Mouse (Mus musculus) mouse trophoblast stem cell (cell line): Measurements from ENCODE around the gene Fdx1l.
"Not testable (repeated sequence)": the region's sequence is repeated elsewhere in the genome, so short reads cannot be mapped to it uniquely, and the experiment has no call there.

Source experiments
- in situ Hi-C, 2 experiments: fragments of 300-500 bp; cut with MseI, MboI; formaldehyde crosslinking; loops; 2 replicates in 1 of 2; 3 replicates in 1 of 2; pipeline ENCODE4 v1.15.1; 2025

The Fdx1l gene

GRCm38 (mm10) chr9:21074173-21074572, 759 bp upstream of the Fdx1l start:
- in situ Hi-C loops = no loop called here

DNA sequence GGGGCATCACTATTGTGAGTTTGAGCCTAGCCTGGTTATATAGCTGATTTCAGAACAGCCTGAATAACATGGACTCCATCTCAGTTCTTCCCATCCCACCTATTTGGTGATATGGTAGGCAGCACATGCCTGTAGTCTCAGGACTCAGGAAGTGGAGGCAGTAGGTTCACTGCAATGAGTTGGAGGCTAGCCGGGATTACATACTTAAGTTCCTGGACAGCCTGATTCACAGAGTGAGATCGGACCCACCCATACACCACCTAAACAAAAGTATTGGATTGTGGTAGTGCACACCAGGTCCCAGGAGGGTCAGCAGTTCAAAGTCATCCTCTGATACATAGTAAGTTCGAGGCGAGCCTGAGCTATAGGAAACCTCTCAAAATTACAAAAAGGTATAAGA, 773 bp downstream of the Fdx1l start:
- in situ Hi-C loops = no loop called here

DNA sequence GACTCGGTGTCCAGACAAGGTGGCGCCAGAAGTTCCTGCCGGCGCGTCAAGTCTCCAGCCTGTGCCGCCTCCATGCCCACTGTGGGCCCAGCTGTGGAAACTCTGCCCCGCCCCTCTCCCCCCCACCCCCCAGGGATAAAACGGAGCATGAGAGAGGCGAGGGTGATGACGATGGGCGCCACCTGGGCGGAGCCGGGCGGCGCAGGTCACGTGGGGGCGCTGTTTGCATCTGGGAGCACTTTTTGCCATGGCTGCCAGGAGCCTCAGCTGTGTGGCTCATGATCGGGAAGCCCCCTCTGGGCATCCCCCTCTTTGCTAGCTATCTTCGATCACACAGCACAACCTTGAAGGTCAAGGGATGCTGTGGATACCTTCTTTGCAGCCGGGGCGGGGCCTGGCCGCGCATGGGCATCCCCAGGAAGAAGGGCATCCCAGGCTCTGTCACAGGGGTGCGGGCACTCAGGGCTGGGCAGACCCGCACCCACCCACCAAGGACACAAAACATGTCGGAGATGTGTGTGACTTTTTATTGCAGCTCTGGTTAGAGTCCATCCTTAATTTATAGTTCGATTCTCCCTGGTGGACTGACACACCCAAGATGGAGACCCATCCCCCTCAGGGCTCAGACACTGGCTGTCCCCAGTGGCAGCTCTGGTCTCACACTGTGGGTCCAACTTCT, 6.3 kb downstream of the Fdx1l start, which contains the start of gene Zglp1:
Gene Zglp1 (minus strand): TSS at position 88 of the 679 bp plus-strand sequence.
- in situ Hi-C loops = no loop called here

GRCm38 (mm10) chr9:21062928-21063327, 10.5 kb downstream of the Fdx1l start:
- in situ Hi-C loops = no loop called here

DNA sequence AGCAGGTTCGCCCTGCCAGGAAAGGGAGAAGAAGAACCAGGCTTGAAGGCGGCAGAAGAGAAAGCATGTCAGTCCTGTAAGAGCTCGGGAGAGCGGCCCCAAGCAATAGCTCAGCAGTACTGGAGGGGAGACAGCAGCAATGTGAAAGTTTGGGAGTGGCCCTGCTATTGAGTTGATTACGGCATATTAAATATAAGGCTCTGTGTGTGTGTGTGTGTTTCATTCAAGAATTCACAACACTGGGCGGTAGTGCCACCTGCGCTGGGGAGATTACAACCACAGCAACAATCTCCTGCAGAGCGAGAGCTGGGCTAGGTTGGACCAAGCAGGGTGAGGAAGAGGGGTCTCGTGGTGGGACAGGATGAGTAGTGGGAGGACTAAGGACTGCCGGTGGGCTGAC, 21.8 kb downstream of the Fdx1l start:
- in situ Hi-C loops = no loop called here

DNA sequence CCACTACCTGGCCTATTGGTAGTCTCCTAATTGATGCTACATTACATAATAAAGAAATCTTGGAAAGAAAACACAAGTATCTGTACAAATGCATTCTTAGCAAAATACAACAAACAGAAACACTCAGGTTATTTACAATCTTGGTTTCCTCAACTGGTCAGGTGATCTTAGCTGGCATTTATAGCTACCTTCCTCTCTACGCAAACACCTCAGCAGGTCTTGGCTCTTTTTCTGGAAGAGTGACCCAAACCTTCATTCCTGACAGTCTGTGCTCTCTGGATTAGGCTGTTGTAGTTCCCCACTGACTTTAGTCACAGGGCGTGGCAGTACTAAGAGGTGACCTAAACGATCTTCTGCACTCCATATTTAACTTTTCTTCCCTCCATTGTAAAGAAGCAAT, 28.2 kb downstream of the Fdx1l start:
- in situ Hi-C loops = no loop called here

DNA sequence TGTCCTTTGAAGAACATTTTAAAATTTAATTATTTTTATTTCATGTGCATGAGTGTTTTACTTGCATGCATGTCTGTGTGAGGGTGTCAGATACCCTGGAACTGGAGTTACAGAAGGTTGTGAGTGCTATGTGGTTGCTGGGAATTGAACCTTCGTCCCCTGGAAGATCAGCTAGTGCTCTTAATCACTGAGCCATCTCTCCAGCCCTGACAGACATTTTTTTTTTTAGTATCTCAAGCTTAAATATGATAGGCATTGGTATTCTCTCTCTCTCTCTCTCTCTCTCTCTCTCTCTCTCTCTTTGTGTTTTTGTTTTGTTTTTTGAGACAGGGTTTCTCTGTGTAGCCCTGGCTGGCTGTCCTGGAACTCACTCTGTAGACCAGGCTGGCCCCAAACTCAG, 28.6 kb downstream of the Fdx1l start:
- in situ Hi-C loops = not testable (repeated sequence)

GRCm38 (mm10) chr9:21043563-21043962, 29.9 kb downstream of the Fdx1l start:
- in situ Hi-C loops = no loop called here

- in situ Hi-C loops = no loop called here
Measured at GRCm38 (mm10) chr9:21041308-21041707, 32.1 kb downstream of the Fdx1l start.

GRCm38 (mm10) chr9:21039779-21040178, 33.6 kb downstream of the Fdx1l start:
- in situ Hi-C loops = no loop called here

DNA sequence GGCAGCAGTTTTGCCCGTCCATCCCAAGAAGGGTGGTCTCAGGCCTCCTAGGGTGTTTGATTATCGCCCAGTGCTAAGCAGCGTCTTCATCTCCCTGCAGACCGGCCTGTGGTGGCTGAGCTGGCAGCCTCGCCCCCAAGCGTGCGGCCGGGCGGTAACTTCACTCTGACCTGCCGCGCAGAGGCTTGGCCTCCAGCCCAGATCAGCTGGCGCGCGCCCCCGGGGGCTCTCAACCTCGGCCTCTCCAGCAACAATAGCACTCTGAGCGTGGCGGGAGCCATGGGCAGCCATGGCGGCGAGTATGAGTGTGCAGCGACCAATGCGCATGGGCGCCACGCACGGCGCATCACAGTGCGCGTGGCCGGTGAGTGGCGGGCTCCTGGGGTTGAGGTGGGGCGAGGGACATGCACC, 35.9 kb downstream of the Fdx1l start:
- in situ Hi-C loops = no loop called here

GRCm38 (mm10) chr9:21036666-21037065, 36.7 kb downstream of the Fdx1l start:
- in situ Hi-C loops = no loop called here

DNA sequence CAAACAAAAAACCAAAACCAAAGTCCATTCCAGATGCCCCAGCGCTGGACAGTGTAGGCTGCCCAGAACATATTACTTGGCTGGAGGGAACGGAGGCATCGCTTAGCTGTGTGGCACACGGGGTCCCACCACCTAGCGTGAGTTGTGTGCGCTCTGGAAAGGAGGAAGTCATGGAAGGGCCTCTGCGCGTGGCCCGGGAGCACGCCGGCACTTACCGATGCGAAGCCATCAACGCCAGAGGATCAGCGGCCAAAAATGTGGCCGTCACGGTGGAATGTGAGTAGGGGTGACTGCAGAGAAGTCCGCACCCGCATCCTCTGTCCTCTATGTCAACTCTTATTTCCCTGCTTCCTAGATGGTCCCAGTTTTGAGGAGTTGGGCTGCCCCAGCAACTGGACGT, 37.3 kb downstream of the Fdx1l start:
- in situ Hi-C loops = no loop called here

DNA sequence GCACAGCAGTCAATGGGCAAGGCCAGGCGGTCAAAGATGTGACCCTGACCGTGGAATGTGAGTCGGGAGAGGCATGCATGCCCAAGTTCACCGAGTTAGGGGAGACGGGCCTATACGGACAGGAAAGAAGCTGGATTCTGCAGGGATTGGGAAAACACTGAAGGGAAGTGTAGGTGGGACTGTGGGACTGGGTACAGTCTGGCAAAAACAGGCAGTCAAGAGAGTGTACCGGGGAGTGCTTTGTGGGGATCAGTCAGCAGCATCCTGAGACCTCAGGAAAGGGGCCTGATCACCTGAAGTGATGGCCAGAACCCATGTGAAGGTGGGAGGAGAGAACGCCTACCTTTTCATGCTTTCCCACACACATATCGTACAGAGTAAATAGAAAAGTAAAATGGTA, 37.8 kb downstream of the Fdx1l start:
- in situ Hi-C loops = no loop called here

GRCm38 (mm10) chr9:21034481-21035085, 38.8 kb downstream of the Fdx1l start:
- in situ Hi-C loops = no loop called here

- in situ Hi-C loops = no loop called here
Measured at GRCm38 (mm10) chr9:21033136-21033535, 40.3 kb downstream of the Fdx1l start.

DNA sequence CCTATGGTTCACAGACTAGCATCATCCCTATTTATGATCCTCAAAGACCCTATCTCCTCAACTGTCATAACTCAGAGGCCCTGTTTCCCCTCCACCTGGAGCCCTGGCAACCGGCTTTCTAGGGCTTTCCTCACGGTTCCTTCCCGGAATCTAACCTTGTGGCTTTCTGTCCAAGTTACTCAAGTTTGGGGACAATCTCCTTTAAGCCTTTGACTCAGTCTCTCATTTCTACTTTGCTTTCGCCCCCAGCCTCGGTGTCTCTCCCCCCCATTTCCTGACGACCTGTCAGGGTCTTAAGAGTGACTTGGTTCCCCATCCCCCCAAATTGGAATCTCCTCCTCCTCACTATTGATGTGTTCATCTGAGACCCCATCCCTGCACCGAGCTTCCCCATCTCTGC, 40.9 kb downstream of the Fdx1l start:
- in situ Hi-C loops = no loop called here

- in situ Hi-C loops = no loop called here
Measured at GRCm38 (mm10) chr9:21031896-21032351, 41.5 kb downstream of the Fdx1l start, which contains the start of gene Icam5. TSS of gene Icam5 (plus strand) at chr9:21032073.

- in situ Hi-C loops = no loop called here
Measured at GRCm38 (mm10) chr9:21031251-21031895, 42.0 kb downstream of the Fdx1l start.

DNA sequence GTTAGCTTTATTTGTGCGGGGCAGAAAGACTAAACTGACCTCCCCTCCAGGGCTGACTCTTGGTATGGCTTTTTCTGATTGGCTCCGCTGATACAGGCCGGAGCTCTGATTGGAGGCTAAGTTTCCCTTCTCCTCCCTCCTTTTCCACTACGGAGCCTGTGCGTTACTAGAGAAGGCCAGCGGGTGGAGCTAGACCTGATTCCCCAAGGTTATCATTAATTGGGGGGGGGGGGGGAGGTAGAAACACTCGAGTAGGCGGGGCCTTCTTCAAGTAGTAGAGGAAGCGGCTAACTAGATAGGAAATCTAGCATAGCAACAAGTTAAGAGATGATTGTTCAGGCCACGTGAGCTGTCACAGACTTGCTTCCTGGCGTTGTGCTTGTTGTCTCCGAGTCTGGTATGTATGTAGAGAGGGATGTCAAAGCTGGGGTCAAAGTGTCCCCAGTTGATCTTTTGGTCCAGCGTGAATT, 42.6 kb downstream of the Fdx1l start:
- in situ Hi-C loops = no loop called here

DNA sequence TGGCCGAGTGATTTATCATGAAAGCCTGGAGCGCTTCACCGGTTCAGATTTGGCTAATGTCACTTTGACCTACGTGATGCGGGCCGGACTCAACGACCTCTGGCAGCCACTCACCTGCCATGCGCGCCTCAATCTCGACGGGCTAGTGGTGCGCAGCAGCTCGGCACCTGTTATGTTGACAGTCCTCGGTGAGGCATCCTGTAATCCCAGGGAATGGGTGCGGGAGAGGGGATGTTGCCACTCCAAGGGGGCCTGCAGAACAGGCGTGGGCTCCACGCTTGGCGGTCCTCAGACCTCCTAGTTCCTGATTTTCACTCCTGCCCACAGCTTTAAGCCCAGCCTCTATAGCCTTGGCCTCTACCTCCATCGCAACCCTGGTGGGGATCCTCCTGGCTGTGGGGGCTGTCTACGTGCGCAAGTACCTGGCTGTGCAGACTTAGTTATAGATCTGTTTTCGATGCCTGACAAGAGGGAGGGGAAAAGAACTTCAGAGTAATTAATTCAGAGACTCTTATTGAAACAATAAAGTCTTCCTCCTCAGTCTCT, 43.3 kb downstream of the Fdx1l start:
- in situ Hi-C loops = no loop called here

GRCm38 (mm10) chr9:21029291-21030054, 43.9 kb downstream of the Fdx1l start, which contains the start of gene Icam4:
TSS of gene Icam4 (plus strand) at chr9:21029373.
- in situ Hi-C loops = no loop called here
